Mouse (Mus musculus) fibroblast of lung, adult 2 months (primary cell): ENCODE data around the gene Zbtb37.

Source experiments
- DNase-seq: peaks from one replicate; pipeline ENCODE4 v3.0.0-alpha.2; 2011; ENCODE audit warnings: low read depth

The Zbtb37 gene

DNA sequence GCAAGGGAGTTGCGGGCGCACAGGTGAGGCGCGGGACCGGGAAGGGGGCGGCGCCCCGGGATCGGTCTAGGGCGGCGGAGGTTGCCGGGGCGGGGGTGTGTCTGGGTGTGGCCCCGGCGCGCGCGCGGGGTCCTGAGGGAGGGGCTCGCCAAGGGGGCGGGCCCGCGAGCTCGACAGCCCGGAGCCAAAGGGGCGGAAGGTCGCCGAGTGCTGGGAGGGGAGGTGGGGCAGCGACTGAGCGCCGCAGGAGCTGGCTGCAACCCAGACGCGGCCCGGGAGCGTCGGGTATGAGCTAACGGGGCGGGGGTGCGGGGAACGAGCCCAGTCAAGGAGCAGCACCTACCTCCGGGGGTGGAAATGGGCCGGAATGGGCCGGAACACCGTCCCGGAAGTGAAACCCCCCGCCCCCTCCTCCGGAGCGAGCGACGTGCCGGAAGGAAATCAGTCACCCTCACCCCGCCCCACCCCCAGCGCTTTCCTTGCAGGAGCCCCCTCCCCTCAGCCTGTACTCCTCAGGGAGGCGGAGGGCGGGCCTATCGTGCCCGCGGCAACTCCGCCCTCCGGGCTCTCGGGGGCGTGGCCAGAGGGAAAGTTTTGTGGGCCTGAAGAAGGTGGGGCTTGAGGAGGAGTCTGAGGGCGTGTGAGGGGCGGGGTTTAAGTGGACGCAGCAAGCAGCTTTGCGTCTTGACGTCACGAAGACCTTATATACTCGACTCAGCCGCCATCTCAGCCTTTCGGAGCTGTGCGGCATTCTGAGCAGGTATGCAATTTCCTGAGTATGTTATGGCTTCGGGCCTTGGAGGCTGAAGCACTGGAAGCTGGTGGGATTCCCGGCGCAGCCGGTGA is at the start of gene Zbtb37:
Gene Zbtb37, minus strand, starts transcription at position 415 of the 846 bp plus-strand sequence.
- DNase-seq, result peak; percentile 98

DNA sequence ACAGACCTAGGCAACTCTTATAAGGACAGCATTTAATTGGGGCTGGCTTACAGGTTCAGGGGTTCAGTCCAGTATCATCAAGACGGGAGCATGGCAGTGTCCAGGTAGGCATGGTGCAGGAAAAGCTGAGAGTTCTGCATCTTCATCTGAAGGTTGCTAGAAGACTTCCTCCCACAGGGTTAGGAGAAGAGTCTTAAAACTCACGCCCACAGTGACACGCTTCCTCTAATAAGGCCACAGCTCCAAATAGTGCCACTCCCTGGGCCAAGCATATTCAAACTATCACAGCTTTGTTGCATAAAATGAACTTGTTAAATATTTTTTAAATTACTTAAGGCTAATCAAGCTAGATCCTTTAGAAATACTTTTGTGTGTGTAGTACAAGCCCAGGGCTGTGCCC is 42.6 kb upstream of the Zbtb37 start:
- DNase-seq, result no peak

DNA sequence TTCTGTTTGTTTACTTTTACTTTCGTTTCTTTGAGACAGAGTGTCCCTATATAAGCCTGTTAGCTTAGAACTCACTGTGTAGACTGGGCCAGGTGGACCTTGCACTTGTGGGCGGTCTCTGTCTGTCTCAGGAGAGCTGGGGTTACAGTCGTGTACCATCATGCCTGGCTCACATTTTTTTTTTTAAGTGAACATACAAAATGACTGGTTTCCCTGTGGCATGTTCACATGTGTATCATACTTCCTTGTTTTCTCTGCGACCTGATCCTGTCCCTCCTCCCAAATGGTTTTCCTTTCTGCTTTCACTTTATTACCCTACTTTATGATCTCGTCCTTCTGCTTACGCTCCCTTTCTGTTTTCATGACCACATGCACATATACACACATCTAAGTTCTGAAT is 41.6 kb upstream of the Zbtb37 start:
- DNase-seq, result no peak

DNA sequence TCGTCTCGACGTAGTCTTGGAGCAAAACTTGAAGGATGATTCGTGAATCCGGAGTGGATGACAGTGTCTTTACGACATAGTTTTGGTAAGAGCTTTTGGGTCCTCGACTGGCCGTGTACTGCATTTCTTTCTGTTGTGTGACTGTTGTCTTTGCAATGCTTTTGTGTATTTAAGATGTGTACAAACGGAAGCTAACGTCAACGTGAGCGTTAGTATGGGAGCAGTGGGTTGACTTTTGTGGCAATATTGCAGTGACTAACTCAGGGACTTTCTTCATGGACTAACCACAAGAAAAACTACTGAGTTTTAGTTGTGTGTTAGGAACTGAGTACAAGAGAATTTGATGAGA is 36.6 kb upstream of the Zbtb37 start:
- DNase-seq, result no peak

DNA sequence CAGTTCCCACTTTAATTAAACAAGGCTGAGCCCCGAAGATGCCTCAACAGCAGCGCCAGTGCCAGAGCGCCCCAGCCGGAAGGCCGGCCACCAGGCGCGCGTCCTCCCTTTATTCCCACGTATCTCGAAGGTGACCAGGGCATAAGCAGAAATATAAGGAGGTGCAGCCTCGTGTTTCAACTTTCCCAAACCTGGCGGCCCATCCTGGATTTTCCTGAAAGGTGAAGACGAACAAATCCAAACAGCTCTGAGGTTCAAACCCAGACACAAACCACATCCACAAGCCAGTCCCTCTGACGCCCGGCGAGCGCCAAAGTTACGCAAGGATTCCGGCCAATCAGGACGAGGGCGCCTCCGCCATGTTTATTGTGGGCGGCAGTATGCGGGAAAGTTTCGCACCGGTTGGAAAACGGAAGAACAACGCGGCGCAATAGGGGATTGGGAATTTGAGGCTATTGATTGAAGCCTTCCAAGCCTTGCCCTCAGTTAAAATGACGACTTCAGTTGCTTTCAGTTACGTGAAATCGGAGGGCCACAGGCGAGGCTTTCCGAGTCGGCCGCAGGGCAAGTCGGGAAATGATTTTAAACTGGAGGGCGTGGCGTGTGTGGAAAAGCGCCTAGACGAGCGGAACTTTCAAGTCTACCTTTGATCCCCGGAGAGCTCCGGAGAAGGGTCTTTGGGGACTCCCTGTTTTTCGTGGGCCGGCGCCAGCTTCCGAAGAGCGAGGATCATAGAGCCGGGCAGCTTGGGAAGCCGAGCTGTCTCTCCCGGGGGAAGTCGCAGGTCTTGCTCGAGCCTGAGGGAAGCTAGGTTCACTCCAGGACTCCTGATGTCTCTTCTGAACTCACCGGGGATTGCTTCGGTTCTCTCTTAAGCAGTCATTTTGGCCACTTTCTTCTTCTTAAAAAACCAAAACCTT is 36.0 kb upstream of the Zbtb37 start, which contains the start of the genes Dars2 and Cenpl:
Gene Dars2, minus strand, starts transcription at position 307 of the 920 bp plus-strand sequence.
Gene Cenpl, plus strand, starts transcription at position 362 of the 920 bp plus-strand sequence.
- peak; percentile 97 for DNase-seq

DNA sequence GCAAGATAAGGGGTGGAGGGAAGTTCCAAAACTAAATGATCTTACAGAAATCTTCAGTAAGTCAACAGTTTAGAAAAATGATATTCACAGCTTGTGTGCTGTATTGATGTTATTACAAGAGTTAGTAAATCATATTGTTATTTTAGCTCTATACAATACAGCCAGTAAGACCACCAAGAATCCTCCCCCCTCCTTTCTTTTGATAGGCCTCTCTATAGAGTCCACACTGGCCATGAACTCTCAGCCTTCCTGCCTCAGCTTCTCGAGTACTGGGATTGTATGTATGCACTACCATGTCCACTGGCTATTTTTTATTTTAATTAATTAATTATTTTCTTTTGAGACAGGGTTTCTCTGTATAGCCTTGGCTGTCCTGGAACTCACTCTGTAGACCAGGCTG is 28.7 kb upstream of the Zbtb37 start:
- no peak for DNase-seq

DNA sequence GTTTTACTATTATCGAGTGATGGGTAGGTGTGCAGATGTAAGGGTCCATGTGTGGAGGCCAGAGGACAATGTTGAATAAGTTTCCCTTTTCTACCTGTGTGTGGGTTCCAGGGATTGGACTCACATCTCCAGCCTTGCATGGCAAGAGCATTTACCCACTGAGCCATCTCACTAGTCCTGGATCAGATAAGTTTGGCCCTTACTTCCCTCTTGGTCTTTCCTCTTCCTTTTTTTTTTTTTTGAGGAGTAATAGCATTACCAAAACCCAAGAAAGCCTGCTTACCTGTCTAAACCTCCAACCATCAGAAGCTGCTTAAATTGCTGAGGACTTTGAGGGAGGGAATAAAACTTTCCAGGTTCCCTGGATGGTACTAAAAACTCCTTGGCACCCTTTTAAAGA is 22.5 kb upstream of the Zbtb37 start:
- no peak for DNase-seq

DNA sequence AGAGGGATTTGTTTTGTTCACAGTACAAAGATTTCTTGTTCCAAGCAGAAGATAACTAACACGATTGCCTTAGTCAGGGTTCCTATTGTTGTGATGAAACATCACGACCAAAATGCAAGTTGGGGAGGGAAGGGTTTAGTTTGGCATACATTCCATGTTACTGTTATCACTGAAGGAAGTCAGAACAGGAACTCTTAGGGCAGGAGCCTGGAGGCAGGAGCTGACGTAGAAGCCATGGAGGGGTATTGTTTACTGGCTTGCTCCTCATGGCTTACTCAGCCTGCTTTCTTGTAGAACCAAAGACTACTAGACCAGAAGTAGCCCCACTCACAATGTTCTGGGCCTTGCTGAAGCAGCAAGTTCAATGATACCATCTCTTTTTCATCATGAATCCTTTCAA is 12.3 kb upstream of the Zbtb37 start:
- DNase-seq, result no peak

DNA sequence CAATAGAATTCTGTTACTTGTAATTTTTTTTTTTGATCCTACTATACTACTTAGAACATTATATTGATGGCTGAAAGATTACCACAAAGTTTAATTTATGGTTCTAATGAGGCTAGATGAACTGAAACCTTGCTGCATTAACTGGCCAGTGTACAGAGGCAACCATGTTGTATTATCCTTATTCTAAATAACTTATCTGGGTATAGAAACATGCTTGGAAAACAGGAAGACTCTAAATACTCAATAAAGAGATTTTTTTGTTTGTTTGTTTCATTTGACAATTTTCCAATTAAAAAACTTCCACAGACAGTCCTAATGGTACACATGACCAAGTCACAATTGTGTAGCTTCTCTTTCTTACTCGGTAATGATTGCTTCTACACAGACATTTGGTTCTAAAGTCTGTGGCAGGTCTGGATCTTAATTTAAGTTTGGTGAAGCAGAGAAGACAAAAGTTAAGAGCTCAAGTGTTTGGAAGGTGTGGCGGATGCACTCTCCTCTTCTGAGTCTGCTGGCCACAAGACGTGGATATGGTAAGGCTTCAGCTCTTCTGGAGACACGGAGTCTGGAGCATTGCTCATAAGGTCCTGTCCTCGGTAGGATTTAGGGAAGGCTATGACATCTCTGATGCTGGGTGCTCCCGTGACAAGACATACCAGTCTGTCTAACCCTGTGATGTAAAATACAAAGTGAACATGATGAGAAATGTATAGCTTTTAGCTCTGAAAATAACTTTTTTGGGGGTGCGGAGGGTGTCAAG is 6.8 kb upstream of the Zbtb37 start:
- no peak for DNase-seq

DNA sequence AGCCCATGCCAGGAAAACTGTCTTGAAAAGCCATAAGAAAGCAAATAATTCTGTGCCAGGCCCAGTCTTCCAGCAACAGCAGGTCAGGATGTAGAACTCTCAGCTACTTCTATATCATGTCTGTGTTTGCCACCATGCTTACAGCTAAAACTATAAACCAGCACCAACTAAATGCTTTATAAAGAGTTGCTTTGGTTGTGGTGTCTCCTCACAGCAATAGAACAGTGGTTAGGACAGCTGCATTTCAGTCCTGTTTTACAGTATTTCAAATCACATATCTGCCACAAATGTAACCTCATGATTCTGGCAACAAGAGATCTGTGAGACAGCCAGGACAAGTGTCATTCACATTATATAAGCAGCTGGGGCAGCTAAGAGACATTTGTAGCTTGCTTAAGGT is 6.2 kb upstream of the Zbtb37 start:
- DNase-seq, result no peak

DNA sequence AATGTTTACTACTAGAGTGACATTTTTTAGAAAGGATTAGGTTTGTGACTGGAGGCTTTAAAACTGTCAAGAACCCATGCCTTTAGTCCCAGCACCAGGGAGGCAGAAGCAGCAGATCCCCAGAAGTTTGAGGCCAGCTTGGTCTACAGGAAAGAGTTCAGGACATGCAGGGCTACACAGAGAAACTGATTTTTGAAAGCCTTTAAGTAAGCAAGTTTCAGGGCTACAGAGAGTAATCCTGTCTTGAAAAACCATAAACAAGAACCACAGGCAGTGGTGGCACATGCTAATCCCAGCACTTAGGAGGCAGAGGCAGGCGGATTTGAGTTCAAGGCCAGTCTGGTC is 5.7 kb upstream of the Zbtb37 start:
- DNase-seq, result no peak

DNA sequence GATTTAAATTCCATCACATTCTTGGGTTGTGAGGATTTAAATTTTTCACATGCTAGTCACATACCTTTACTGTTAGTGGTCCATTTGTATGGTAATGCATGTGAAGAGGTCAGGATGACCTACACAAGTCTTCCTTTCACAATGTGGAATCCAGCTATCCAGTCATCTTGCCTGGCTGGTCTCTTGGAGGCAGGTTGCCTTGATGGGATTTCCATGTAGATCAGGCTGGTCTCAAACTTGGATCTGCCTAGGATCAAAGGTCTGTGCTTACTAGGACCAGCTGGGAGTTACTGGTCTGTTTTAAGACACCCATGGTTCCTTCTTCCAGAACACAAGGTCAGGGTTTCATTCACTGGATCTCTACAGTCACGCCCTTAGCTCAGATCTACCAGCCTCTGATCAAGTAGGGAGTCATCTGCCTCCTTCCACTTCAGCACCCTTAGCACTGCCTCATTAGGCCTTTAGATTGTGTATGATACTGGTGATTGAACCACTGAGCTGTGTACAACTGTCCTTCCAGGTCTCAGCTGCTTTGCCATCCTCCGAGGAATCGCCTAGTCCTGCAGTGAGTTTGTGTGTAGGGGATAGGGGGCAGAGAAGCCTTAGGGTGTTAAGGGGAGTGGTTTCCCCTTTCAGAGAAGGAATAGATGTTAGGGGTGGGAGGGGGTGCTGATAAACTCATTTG is 5.2 kb upstream of the Zbtb37 start:
- DNase-seq, result no peak

DNA sequence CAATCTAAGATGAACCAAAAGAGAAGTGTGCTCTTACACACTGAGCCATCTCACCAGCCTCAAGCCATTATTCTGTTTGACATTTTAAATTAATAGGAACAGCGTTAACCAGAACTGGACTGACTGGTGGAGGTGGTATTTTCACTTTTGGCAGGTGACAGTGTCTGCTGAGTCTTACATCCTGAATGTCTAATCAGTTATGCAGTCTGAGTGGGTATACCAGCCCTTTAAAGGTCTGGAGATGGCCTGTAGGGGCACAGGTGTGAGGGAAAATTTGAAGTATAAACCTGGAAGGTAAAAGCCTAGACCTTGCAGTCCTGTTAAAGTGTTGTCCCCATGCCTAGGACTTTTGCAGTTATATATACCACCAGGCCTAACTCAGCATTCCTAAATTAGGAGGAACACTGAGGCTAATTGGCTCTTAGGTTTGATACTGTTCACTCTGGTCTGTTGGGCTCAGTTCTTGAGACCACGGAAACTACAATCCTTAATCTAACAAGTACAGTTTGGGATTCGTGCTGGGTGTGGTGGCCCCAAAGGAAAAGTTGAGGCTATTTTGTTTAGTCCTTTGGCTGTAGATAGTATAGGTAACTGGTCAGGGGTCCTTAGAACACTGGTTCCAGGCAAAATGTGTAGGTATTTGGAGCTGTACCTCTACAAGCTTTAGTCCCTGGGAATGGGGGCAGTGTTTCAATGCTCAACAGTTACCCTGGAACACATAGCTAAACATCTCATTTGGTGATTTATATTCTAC is 4.5 kb upstream of the Zbtb37 start:
- DNase-seq, result no peak

DNA sequence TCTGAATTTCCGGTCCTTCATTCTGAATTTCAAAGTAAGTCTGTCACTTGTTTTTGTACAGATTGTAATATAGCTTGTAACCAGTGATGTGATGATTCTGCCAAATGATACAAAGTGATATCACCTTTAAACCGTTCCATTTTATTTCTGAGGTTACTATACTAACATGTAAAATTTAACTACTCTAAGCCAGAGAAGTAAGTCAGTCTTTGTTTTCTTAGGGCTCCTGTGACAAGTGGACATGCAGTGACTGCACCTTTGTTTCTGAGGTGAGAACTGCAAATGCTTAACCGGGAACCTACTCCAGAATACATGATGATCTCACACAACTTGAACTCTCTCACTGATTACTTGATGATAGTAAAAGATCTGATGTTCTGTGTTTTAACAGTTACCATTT is 3.4 kb upstream of the Zbtb37 start:
- DNase-seq, result no peak

DNA sequence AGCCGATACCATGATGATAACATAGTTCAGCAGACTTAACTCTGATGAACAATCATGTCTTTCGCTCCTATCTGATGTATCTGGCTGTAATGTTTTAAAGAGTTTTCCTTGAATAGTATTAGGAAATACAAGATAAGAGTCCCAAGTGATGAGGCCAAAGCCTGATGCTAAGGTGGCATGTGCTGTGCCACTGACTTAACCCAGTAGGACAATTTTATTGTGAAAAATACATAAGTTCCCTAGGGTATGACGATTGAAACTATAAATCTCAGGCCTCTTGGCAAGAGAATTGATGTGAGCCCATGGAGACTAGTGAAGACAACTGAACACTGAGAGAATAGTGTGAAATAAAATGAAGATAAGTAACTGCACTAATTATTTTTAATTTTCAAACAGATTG is 3.0 kb upstream of the Zbtb37 start:
- DNase-seq, result no peak

DNA sequence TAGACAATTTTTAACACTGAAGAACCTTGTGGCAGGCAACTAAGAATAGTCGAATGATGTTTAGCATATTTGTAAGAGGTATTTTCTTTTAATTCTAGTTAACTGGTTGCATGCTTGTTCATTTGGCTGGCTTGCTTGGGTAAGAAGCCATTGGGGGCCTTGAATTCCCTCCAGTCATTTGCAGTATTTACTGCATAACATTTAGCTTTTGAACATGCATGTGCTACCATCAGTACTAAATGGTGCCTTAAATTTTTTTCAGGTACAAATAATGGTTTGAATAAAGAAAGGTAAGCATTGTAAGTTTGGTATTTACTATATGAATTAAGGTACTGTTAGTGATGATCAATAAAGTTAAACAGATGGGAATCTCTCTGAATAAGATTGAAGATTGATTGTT is 2.4 kb upstream of the Zbtb37 start:
- DNase-seq, result no peak

DNA sequence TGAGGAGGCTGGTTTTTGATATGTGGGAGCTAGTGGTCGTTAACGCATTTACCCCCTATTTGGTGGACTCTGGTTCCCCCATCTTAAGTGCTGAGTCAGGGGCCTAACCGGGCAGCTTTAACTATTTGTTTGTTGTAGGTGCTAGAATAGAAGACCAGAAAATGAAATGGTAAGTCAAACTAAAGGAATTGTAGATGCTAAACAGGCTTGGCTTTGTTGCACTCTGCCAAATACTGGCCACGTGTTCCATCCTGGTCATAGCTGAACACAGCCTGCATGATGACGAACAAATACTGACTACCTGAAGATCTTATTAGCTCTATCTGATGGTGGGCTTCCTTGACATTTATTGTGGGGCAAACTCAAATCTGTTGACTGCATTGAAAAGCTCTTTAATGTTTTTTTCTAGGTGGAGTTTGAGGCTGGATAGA is 1.8 kb upstream of the Zbtb37 start:
- DNase-seq, result no peak

DNA sequence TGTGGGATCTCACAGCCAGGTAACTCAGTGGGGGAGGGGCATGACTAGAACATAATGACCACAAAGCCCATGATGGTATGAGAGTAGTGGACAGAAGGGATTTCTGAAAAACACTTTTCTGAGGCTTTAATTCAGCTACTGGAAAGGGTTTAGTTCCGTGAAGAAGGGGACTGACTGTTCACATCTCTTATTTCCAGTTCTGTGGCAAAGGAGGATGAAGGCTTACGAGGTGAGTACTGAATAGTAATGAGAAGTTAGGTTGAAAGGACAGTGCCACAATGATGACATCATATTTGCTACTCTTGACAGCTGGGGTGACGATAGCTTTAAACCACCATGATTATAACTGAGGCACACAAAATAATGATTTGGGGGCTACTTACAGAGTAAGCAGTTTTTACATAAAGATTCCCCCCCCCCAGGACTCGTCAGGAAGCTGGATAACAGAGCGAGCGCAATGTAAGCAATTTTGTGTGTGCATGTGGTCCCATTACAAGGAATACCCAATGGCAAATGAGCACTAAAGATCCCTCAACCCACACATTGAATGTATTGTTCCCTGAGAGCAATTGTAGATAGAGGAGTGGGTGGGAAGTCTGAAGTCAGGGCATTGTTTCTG is 1.2 kb upstream of the Zbtb37 start:
- DNase-seq, result no peak

DNA sequence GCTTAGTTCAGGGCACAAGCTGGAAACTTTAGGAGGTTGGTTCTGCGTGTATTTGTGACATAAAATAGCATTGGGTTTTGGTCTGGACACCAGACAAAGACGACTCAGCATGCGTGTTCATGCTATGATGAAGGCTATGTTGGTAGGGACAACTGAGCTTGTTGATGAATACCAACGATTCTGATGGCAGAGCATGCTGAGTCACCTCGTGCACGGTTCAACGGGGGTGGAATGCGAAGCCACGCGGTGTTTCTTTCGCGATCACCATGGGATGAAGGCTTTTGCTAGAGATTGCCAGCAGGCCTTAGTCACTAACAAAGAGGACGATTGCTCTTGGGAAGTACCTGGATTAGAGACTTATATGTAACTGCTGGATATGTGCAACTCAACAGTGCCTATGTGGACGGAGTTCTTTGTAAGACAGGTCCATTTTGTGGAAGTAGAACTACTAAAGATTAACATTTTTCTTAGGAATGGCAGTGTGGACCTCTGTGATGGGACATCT is 684 bp upstream of the Zbtb37 start:
- DNase-seq, result no peak

DNA sequence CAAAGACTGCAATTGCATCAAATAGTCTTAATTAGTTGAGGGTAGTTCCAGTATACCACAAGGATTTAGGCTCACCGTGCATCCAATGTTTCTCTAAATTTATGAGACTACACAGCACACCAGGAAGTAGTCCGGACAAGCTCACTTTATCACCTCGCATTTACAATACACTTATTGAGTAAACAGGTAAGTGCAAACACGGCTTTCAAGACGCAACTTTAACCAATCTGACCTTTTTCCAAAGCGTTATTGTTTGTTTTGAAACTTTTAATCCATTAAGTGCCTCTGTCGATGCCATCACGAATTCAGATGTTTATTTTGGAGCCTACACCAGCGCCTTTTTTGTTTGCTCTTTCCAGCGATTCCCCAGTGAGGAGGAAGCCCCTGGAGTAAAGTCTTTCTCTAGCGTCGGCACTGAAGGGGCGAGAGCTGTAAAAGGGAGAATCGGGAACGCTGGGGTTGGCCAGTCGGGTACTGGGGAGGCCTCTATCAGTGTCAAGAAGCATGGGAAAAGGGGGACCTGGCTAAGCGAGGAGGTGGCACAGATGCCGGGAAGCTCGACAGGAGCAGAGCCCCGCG is 704 bp downstream of the Zbtb37 start:
- no peak for DNase-seq
